Mouse (Mus musculus) olfactory bulb, adult 2 months (tissue): ENCODE results near the gene Shisa7.

ENCODE experiments used
- CTCF ChIP-seq: fragments of 200-500 bp; IDR thresholded peaks from 2 replicates; pipeline ENCODE4 v1.5.1; 2012; ENCODE audit warnings: low read depth, mild to moderate bottlenecking, low read length, moderate library complexity; ENCODE audit not compliant: insufficient read depth
- POLR2A ChIP-seq: fragments of 200-500 bp; IDR thresholded peaks from 2 replicates; pipeline ENCODE4 v1.6.1; 2012; ENCODE audit warnings: mild to moderate bottlenecking, low read depth, low read length, moderate library complexity; ENCODE audit not compliant: insufficient read depth

DNA sequence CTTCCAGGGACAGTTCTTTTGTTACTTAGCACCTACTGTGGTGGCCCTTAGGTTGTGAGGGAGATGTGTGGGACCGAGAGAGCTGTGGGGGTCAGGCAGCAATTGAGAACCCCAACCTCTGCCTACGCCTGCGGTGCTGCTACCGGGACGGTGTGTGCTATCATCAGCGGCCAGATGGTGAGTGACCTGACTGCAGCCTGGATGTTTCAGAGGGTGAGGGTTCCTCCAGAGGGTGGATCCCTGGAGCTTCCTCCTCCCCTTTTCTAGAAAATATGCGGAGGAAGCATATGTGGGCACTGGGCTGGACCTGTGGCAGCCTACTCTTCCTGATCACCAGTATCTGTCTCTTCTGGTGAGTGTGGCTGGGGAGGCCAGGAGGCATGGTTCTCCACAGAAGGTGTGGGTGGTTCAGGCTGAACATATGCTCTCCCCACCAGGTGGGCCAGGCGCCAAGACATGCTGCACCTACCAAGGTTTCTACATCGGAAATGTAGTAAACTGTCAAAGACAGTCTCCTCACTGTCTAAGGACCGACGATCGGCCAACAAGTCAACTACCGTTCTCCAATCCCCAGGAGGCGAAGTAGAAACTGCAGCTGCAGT lies 60.7 kb downstream of the Shisa7 start:
- TF ChIP-seq POLR2A (no peak), CTCF (no peak)
